ENCODE assay signal across 8 mouse cellular contexts in genomic region chr7:55793952-55794603, GRCm38 (mm10). TPM values are rescaled to one million over a fixed set of nuclear protein-coding genes. Genes with fewer than 3 reads are reported as not detected.
DNase-seq lines count a peak whose midpoint lies in the region; ATAC-seq and TF ChIP-seq lines count a peak whose summit lies in the region.

TSS of gene Tubgcp5 (plus strand) at chr7:55794154.

- H3K4me3 ChIP-seq in ES-E14 (ENCODE audit: insufficient read depth in 1 of 2, low read depth in 1 of 2, low read length in 2 of 2, poor library complexity in 1 of 2, severe bottlenecking in 1 of 2) = peak within 1 kb of the TSS; percentile 85 to 92
- peak within 1 kb of the TSS; percentile 58 for H3K4me3 ChIP-seq in forebrain, embryonic 15.5 days
- peak within 1 kb of the TSS; percentile 82 for H3K4me3 ChIP-seq in lung, adult 2 months (replicated peaks; ENCODE audit: extremely low read depth, low read depth, low read length)

- peak within 1 kb of the TSS; percentile 98 for H3K9ac ChIP-seq in ES-E14 (ENCODE audit: insufficient read depth, low read depth, low read length, poor library complexity, severe bottlenecking)
- peak within 1 kb of the TSS; percentile 68 for H3K9ac ChIP-seq in forebrain, embryonic 15.5 days (replicated peaks)

- peaks cover 9% of the 10 kb centered on the region for H3K36me3 ChIP-seq in ES-E14 (ENCODE audit: control insufficient read depth, insufficient read depth, low read length, poor library complexity, severe bottlenecking)
- H3K36me3 ChIP-seq in forebrain, embryonic 15.5 days = peaks cover 26% of the 10 kb centered on the region

- in situ Hi-C loops in ES-E14 (cut with MboI; ENCODE audit: low sequenced_read_pairs in 2 of 2, unreplicated experiment in 2 of 2) = no loop called here

- TF ChIP-seq CTCF in lung, adult 2 months (IDR thresholded peaks at IDR 0.05; ENCODE audit: insufficient read depth, low read length) = no peak

- peak; percentile 99 for ATAC-seq in forebrain, embryonic 15.5 days (replicated peaks)
- peak; percentile 97 for ATAC-seq in neutrophil, adult 5-6 weeks (ENCODE audit: extremely low read depth, insufficient number of reproducible peaks, low FRiP score, poor library complexity, severe bottlenecking)

- TF ChIP-seq POLR2A in lung, adult 2 months (IDR thresholded peaks at IDR 0.05; ENCODE audit: borderline replicate concordance, extremely low read depth, low read depth, low read length) = peak; percentile 80

- DNase-seq in ES-E14 (ENCODE audit: low read depth, low spot score) = peak; percentile 96
- peak; percentile 97 for DNase-seq in cerebellum, adult 11-12 months
- peak; percentile 95 for DNase-seq in heart, postnatal 25 days (ENCODE audit: low spot score)
- peak; percentile 94 to 96 for DNase-seq in layer of hippocampus, adult 18-20 months (ENCODE audit: low spot score in 2 of 2)
- peak; percentile 93 for DNase-seq in lung, adult 2 months
- peak; percentile 93 to 96 for DNase-seq in thymus, adult 18-20 months

- H3K4me2 ChIP-seq in forebrain, embryonic 15.5 days (replicated peaks) = peak within 1 kb of the TSS; percentile 66

- no peak within 1 kb of the TSS for H3K27ac ChIP-seq in ES-E14 (ENCODE audit: insufficient read depth, low read depth, low read length, poor library complexity, severe bottlenecking)
- H3K27ac ChIP-seq in forebrain, embryonic 15.5 days (replicated peaks) = peak within 1 kb of the TSS; percentile 74

- 0 out of 4 replicates have a peak, but pooled peaks cover 0 to 2% of the 10 kb centered on the region in 2 experiments for H3K4me1 ChIP-seq in ES-E14 (ENCODE audit: control insufficient read depth in 2 of 2, insufficient read depth in 2 of 2, low read length in 2 of 2, poor library complexity in 1 of 2)
- peaks cover 22% of the 10 kb centered on the region for H3K4me1 ChIP-seq in forebrain, embryonic 15.5 days
- peaks cover 5% of the 10 kb centered on the region; the same call in 1 of the 2 replicates for H3K4me1 ChIP-seq in lung, adult 2 months (ENCODE audit: control insufficient read depth, insufficient read depth, low read length)

- WGBS in forebrain, embryonic 15.5 days = under 1% methylated on average over 51 of the region's 51 CpGs
- under 1% methylated on average over 51 of the region's 51 CpGs for WGBS in lung, adult 2 months

- no peaks in the 10 kb centered on the region for H3K27me3 ChIP-seq in forebrain, embryonic 15.5 days

- intact Hi-C loops in heart, postnatal 25 days (cut with DNase I) = no loop called here

- no peaks in the 10 kb centered on the region for H3K9me3 ChIP-seq in ES-E14 (ENCODE audit: control insufficient read depth, insufficient read depth, low read depth, low read length)
- no peaks in the 10 kb centered on the region for H3K9me3 ChIP-seq in forebrain, embryonic 15.5 days

TF ChIP-seq in ES-E14, 5 proteins besides CTCF, POLR2A, EP300 and RAD21:
- TF ChIP-seq CHD2 (IDR thresholded peaks at IDR 0.05; ENCODE audit: low read depth, low read length) = peak; percentile 97
- TF ChIP-seq MAFK (IDR thresholded peaks at IDR 0.05; ENCODE audit: insufficient read depth, low read depth, low read length) = no peak
- peak; percentile 60; the same call in 1 of the 2 replicates for TF ChIP-seq HCFC1 (IDR thresholded peaks at IDR 0.05; ENCODE audit: borderline replicate concordance, insufficient read depth, low read length)
- no peak for TF ChIP-seq ZC3H11A (IDR thresholded peaks at IDR 0.05; ENCODE audit: borderline replicate concordance, low read depth, low read length)
- TF ChIP-seq ZNF384 (IDR thresholded peaks at IDR 0.05; ENCODE audit: low read depth, low read length) = no peak
TF ChIP-seq in ES-E14: peak in this region for 2.

RNA-seq across cellular contexts. Expression of gene Tubgcp5, which starts in this region (rescaled TPM):
- total RNA-seq in ES-E14 (2012; rRNA removed) = 21.6 and 25.7 TPM in 2 replicates
- 39.2 and 42.2 TPM in 2 replicates for polyA plus RNA-seq in forebrain, embryonic 15.5 days (2015; fragmentation: Nextera tagmentation; extraction: Ambion mirVana)
- 10 to 100 TPM; 10.6 to 11.0 TPM for total RNA-seq in heart, postnatal 25 days (2021)
- total RNA-seq in layer of hippocampus, adult 18-20 months (2021) = 10 to 100 TPM; 25.1 to 27.2 TPM
- polyA plus RNA-seq in lung, adult 2 months (2012; rRNA removed) = 2.5 and 3.6 TPM in 2 replicates
- 35.4 and 46.4 TPM in 2 replicates for total RNA-seq in neutrophil, adult 5-6 weeks (2017)
